Mouse (Mus musculus): ENCODE results near the gene F3. TPM values are rescaled to one million over a fixed set of nuclear protein-coding genes. Genes with fewer than 3 reads are reported as not detected.

F3 gene
- total RNA-seq (2021) = 10 to 100 TPM; 52.6 to 68.0 TPM
- long read RNA-seq, experiment 1, transcript F3-201 (6 exons, 1,872 nt) = major isoform, 47 of 51 reads
- long read RNA-seq, experiment 1, partial matches to known transcripts = 2 of 51 reads
- long read RNA-seq, experiment 1, other reads (novel, unspliced or antisense) = 2 of 51 reads
- long read RNA-seq, experiment 2, transcript F3-201 (6 exons, 1,872 nt) = major isoform, 81 of 89 reads
- long read RNA-seq, experiment 2, partial matches to known transcripts = 4 of 89 reads
- long read RNA-seq, experiment 2, other reads (novel, unspliced or antisense) = 4 of 89 reads

- TF ChIP-seq CTCF (conservative IDR thresholded peaks at IDR 0.05) = peak; percentile 62
- Histone ChIP-seq H3K4me3 (peak within 1 kb of the TSS; percentile 86), H3K27ac (peak within 1 kb of the TSS; percentile 93)
- DNase-seq (ENCODE audit: low spot score in 2 of 2) = peak; percentile 68 to 75
Measured at GRCm38 (mm10) chr3:121722971-121723844, at the start of gene F3. F3 (plus strand) TSS chr3:121723537.

- Histone ChIP-seq H3K4me3 (no peak overlapping the region), H3K27ac (no peak overlapping the region)
- DNase-seq (ENCODE audit: low spot score in 2 of 2) = no peak
- no peak for TF ChIP-seq CTCF (conservative IDR thresholded peaks at IDR 0.05)
Measured at GRCm38 (mm10) chr3:121678935-121679334, 44.4 kb upstream of the F3 start.

GRCm38 (mm10) chr3:121679443-121679842 is 43.9 kb upstream of the F3 start:
- no peak for TF ChIP-seq CTCF (conservative IDR thresholded peaks at IDR 0.05)

GRCm38 (mm10) chr3:121680187-121680586 is 43.1 kb upstream of the F3 start:
- H3K4me3 ChIP-seq = no peak overlapping the region
- H3K27ac ChIP-seq = no peak overlapping the region
- no peak for DNase-seq (ENCODE audit: low spot score in 2 of 2)
- no peak for TF ChIP-seq CTCF (conservative IDR thresholded peaks at IDR 0.05)

More at GRCm38 (mm10) chr3:121679443-121679842, 43.9 kb upstream of the F3 start:
- Histone ChIP-seq H3K4me3 (no peak overlapping the region), H3K27ac (no peak overlapping the region)
- DNase-seq (ENCODE audit: low spot score in 2 of 2) = no peak

- DNase-seq (ENCODE audit: low spot score in 2 of 2) = no peak
- no peak overlapping the region for H3K27ac ChIP-seq
- no peak for TF ChIP-seq CTCF (conservative IDR thresholded peaks at IDR 0.05)
- no peak overlapping the region for H3K4me3 ChIP-seq
Measured at GRCm38 (mm10) chr3:121682439-121683411, 40.6 kb upstream of the F3 start.

- TF ChIP-seq CTCF (conservative IDR thresholded peaks at IDR 0.05) = no peak
- no peak overlapping the region for H3K27ac ChIP-seq
- no peak for DNase-seq (ENCODE audit: low spot score in 2 of 2)
- no peak overlapping the region for H3K4me3 ChIP-seq
Measured at GRCm38 (mm10) chr3:121684552-121684951, 38.8 kb upstream of the F3 start.

GRCm38 (mm10) chr3:121684963-121685362 is 38.4 kb upstream of the F3 start:
- no peak for TF ChIP-seq CTCF (conservative IDR thresholded peaks at IDR 0.05)
- no peak overlapping the region for H3K27ac ChIP-seq

GRCm38 (mm10) chr3:121685985-121686384 is 37.4 kb upstream of the F3 start:
- DNase-seq (ENCODE audit: low spot score in 2 of 2) = no peak
- TF ChIP-seq CTCF (conservative IDR thresholded peaks at IDR 0.05) = no peak
- Histone ChIP-seq H3K27ac (peak overlapping the region; percentile 68), H3K4me3 (no peak overlapping the region)

More at GRCm38 (mm10) chr3:121684963-121685362, 38.4 kb upstream of the F3 start:
- DNase-seq (ENCODE audit: low spot score in 2 of 2) = no peak
- H3K4me3 ChIP-seq = no peak overlapping the region

GRCm38 (mm10) chr3:121686408-121686911 is 36.9 kb upstream of the F3 start:
- TF ChIP-seq CTCF (conservative IDR thresholded peaks at IDR 0.05) = no peak
- Histone ChIP-seq H3K27ac (peak overlapping the region; percentile 68), H3K4me3 (no peak overlapping the region)
- peak; percentile 21 to 54 for DNase-seq (ENCODE audit: low spot score in 2 of 2)

GRCm38 (mm10) chr3:121687741-121688140 is 35.6 kb upstream of the F3 start:
- TF ChIP-seq CTCF (conservative IDR thresholded peaks at IDR 0.05) = no peak

GRCm38 (mm10) chr3:121689029-121689428 is 34.3 kb upstream of the F3 start:
- Histone ChIP-seq H3K4me3 (no peak overlapping the region), H3K27ac (no peak overlapping the region)
- no peak for TF ChIP-seq CTCF (conservative IDR thresholded peaks at IDR 0.05)
- no peak for DNase-seq (ENCODE audit: low spot score in 2 of 2)

More at GRCm38 (mm10) chr3:121687741-121688140, 35.6 kb upstream of the F3 start:
- Histone ChIP-seq H3K27ac (no peak overlapping the region), H3K4me3 (no peak overlapping the region)
- DNase-seq (ENCODE audit: low spot score in 2 of 2) = no peak

GRCm38 (mm10) chr3:121689697-121690096 is 33.6 kb upstream of the F3 start:
- no peak for TF ChIP-seq CTCF (conservative IDR thresholded peaks at IDR 0.05)
- Histone ChIP-seq H3K27ac (no peak overlapping the region), H3K4me3 (no peak overlapping the region)
- DNase-seq (ENCODE audit: low spot score in 2 of 2) = no peak

Measured in layer of hippocampus, adult 2 months (tissue).